Mouse (Mus musculus): ENCODE measurements around the gene Omp. TPM values are rescaled to one million over a fixed set of nuclear protein-coding genes. Genes with fewer than 3 reads are reported as not detected.

The Omp gene
- total and polyA plus RNA-seq, 3 experiments, result 0.22 TPM; not detected in 2

- DNase-seq (ENCODE audit: low spot score) (peak; percentile 45), ATAC-seq (ENCODE audit: extremely low read depth, insufficient number of reproducible peaks, low FRiP score, poor library complexity, severe bottlenecking) (no peak)
- H3K36me3 ChIP-seq (replicated peaks), result no peaks in the 10 kb centered on the region
- H3K4me1 ChIP-seq (ENCODE audit: insufficient read depth, low read depth, low read length), result peaks cover 16% of the 10 kb centered on the region
- peak within 1 kb of the TSS; percentile 74 for H3K4me3 ChIP-seq (ENCODE audit: low read depth, low read length)
- TF ChIP-seq CTCF (IDR thresholded peaks at IDR 0.05; ENCODE audit: low read depth, low read length), result no peak
- H3K27me3 ChIP-seq (ENCODE audit: insufficient read depth, low read length), result peaks cover 52% of the 10 kb centered on the region
- no peaks in the 10 kb centered on the region for H3K9me3 ChIP-seq (replicated peaks)
These were observed 32.7 kb upstream of the Omp start, which contains the start of gene Capn5 for GRCm38 (mm10) chr7:98177929-98178559. TSS of gene Capn5 (minus strand) at chr7:98178274.

DNA sequence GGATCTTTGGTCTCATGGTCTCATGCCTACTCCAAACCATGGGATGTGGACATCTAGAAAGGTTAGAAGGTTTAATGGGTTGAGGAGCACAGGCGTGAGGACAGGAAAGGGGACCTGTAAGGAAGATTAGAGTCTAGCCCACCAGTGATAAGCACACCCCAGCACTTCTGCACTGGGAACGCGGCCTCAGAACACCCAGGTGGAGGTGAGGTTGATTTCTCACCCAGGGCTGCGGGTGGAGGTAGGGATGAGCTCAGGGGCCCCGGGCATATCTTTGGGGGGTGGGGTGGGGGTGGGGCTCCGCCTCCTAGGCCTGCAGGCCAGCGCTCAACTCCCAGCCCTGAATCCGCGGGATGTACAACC is 32.2 kb upstream of the Omp start:
- Histone ChIP-seq H3K36me3 (replicated peaks) (no peaks in the 10 kb centered on the region), H3K4me3 (ENCODE audit: low read depth, low read length) (peak overlapping the region; percentile 74), H3K27me3 (ENCODE audit: insufficient read depth, low read length) (peaks cover 53% of the 10 kb centered on the region), H3K9me3 (replicated peaks) (no peaks in the 10 kb centered on the region), H3K4me1 (ENCODE audit: insufficient read depth, low read depth, low read length) (peaks cover 16% of the 10 kb centered on the region)
- DNase-seq (ENCODE audit: low spot score) (no peak), ATAC-seq (ENCODE audit: extremely low read depth, insufficient number of reproducible peaks, low FRiP score, poor library complexity, severe bottlenecking) (no peak)
- TF ChIP-seq GATA1 (IDR thresholded peaks at IDR 0.05; ENCODE audit: borderline replicate concordance, low read length) (no peak), CTCF (IDR thresholded peaks at IDR 0.05; ENCODE audit: low read depth, low read length) (no peak), GATA2 (IDR thresholded peaks at IDR 0.05; ENCODE audit: borderline replicate concordance, low read depth, low read length) (no peak), TAL1 (conservative IDR thresholded peaks at IDR 0.05; ENCODE audit: low read depth, low read length) (no peak), POLR2AphosphoS5 (IDR thresholded peaks at IDR 0.05; ENCODE audit: insufficient replicate concordance, low read depth, low read length) (no peak)

DNA sequence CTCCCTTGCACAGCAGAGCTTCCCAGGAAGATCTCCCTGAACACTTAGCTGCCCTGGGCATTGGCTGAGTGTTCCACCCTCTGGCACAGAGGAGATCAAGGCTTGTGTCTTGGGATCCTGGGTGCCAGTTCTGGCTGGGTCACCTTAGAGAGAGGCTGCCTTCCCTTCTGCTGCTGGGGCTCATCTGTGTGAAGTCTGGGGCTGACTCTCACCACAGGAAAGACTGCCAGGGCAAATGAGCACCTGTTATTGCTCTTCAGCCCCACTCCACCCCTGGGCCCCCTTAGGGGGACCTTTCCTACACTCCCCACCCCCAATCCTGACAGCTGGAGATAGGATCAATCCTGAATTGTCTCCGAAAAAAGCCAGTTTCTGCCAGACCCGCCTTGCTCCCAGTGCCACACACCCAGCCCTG is 31.8 kb upstream of the Omp start:
- H3K9me3 ChIP-seq (replicated peaks), result no peaks in the 10 kb centered on the region
- peaks cover 55% of the 10 kb centered on the region for H3K27me3 ChIP-seq (ENCODE audit: insufficient read depth, low read length)
- no peaks in the 10 kb centered on the region for H3K36me3 ChIP-seq (replicated peaks)
- no peak overlapping the region for H3K4me3 ChIP-seq (ENCODE audit: low read depth, low read length)
- no peak for TF ChIP-seq CTCF (IDR thresholded peaks at IDR 0.05; ENCODE audit: low read depth, low read length)
- no peak for TF ChIP-seq GATA2 (IDR thresholded peaks at IDR 0.05; ENCODE audit: borderline replicate concordance, low read depth, low read length)
- no peak for TF ChIP-seq GATA1 (IDR thresholded peaks at IDR 0.05; ENCODE audit: borderline replicate concordance, low read length)
- TF ChIP-seq TAL1 (conservative IDR thresholded peaks at IDR 0.05; ENCODE audit: low read depth, low read length), result no peak
- TF ChIP-seq POLR2AphosphoS5 (IDR thresholded peaks at IDR 0.05; ENCODE audit: insufficient replicate concordance, low read depth, low read length), result no peak
- H3K4me1 ChIP-seq (ENCODE audit: insufficient read depth, low read depth, low read length), result peaks cover 16% of the 10 kb centered on the region
- ATAC-seq (ENCODE audit: extremely low read depth, insufficient number of reproducible peaks, low FRiP score, poor library complexity, severe bottlenecking) (no peak), DNase-seq (ENCODE audit: low spot score) (no peak)

DNA sequence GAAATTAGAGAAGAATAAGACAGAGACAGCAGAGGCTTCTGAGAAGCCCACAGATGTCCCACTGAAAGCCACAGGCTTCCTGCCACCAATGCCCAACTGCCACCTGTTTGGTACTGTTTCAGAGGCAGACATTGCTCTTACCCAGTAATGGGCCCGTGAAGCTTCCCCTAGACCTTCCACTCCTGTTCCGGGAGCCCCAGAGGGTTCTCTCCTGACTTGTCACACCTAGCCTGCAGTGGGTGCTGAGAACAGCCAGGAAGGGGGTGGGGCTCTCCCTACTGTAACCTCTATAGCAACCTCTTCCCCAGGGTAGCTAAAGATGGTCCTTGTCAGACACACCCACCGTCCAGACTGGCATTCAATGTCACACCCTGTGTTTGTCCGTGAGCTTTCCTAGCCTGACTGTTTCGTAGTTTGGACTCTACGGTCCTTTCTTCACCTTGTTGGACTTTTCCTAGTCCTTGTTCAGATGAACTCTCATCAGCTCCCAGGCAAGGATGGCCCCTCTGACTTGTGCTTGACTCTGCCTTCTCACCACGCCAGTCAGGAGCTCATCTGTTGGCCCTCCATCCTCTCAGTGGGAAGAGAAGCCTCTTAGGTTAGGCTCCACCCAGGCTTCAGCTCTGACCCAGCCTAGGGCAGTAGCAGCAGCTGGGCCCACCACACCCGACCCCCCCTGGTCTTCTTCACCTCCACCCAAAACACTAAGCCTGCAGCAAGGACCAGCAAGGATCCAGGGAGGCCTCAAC is 31.2 kb upstream of the Omp start:
- ATAC-seq (ENCODE audit: extremely low read depth, insufficient number of reproducible peaks, low FRiP score, poor library complexity, severe bottlenecking), result no peak
- Histone ChIP-seq H3K9me3 (replicated peaks) (no peaks in the 10 kb centered on the region), H3K27me3 (ENCODE audit: insufficient read depth, low read length) (peaks cover 55% of the 10 kb centered on the region), H3K36me3 (replicated peaks) (no peaks in the 10 kb centered on the region), H3K4me1 (ENCODE audit: insufficient read depth, low read depth, low read length) (peaks cover 16% of the 10 kb centered on the region), H3K4me3 (ENCODE audit: low read depth, low read length) (no peak overlapping the region)
- TF ChIP-seq CTCF (IDR thresholded peaks at IDR 0.05; ENCODE audit: low read depth, low read length) (no peak), GATA1 (IDR thresholded peaks at IDR 0.05; ENCODE audit: borderline replicate concordance, low read length) (no peak), POLR2AphosphoS5 (IDR thresholded peaks at IDR 0.05; ENCODE audit: insufficient replicate concordance, low read depth, low read length) (no peak), GATA2 (IDR thresholded peaks at IDR 0.05; ENCODE audit: borderline replicate concordance, low read depth, low read length) (no peak), TAL1 (conservative IDR thresholded peaks at IDR 0.05; ENCODE audit: low read depth, low read length) (no peak)
- no peak for DNase-seq (ENCODE audit: low spot score)

DNA sequence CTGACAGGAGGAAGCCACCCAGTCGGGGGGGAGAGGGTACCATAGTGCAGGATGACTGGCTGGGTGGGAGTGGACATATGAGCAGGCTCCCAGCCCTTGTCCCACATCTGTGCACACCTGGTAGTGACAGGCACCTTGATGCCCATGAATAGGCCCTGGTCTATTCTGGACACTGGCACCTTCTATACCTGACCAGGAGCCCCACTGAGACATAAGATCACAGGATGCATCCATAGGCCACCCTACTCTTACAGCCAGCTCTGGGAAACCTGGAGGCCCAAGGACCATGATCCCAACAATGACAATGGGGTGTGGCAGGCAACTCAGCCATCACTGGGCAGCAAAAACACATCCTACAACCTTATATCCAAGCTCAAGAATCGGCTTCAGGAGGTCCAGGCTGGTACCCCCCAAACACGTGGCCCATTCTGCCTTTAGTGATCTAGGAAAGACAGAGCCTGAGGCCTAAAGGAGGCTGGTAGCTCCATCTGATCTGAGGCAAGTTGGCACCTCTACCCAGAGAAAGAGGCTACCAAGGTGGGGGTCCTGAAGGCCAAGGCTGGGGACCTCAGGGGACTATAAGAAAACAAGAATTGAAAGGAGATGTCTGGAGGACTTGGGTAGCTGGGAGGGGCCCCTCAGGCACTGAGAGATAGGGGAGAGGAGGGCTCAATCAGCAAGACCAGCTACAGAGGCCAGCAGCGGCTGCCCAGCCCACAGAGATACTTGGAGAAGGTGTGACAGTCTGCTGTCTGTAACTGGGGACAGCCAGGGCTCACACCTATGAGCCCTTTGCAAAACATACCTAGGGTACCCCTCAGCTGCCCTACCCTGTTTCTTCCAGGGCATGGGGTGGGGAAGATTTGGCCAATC is 29.8 kb upstream of the Omp start:
- no peak for DNase-seq (ENCODE audit: low spot score)
- Histone ChIP-seq H3K4me3 (ENCODE audit: low read depth, low read length) (no peak overlapping the region), H3K9me3 (replicated peaks) (no peaks in the 10 kb centered on the region), H3K27me3 (ENCODE audit: insufficient read depth, low read length) (peaks cover 58% of the 10 kb centered on the region), H3K36me3 (replicated peaks) (no peaks in the 10 kb centered on the region), H3K4me1 (ENCODE audit: insufficient read depth, low read depth, low read length) (peaks cover 16% of the 10 kb centered on the region)
- ATAC-seq (ENCODE audit: extremely low read depth, insufficient number of reproducible peaks, low FRiP score, poor library complexity, severe bottlenecking), result no peak
- no peak for TF ChIP-seq TAL1 (conservative IDR thresholded peaks at IDR 0.05; ENCODE audit: low read depth, low read length)
- no peak for TF ChIP-seq CTCF (IDR thresholded peaks at IDR 0.05; ENCODE audit: low read depth, low read length)
- TF ChIP-seq GATA2 (IDR thresholded peaks at IDR 0.05; ENCODE audit: borderline replicate concordance, low read depth, low read length), result no peak
- no peak for TF ChIP-seq GATA1 (IDR thresholded peaks at IDR 0.05; ENCODE audit: borderline replicate concordance, low read length)
- TF ChIP-seq POLR2AphosphoS5 (IDR thresholded peaks at IDR 0.05; ENCODE audit: insufficient replicate concordance, low read depth, low read length), result no peak

- no peaks in the 10 kb centered on the region for H3K9me3 ChIP-seq (replicated peaks)
- DNase-seq (ENCODE audit: low spot score), result no peak
- ATAC-seq (ENCODE audit: extremely low read depth, insufficient number of reproducible peaks, low FRiP score, poor library complexity, severe bottlenecking), result no peak
- H3K4me3 ChIP-seq (ENCODE audit: low read depth, low read length), result no peak overlapping the region
- H3K27me3 ChIP-seq (ENCODE audit: insufficient read depth, low read length), result peaks cover 43% of the 10 kb centered on the region
- TF ChIP-seq CTCF (IDR thresholded peaks at IDR 0.05; ENCODE audit: low read depth, low read length), result no peak
- no peak for TF ChIP-seq GATA2 (IDR thresholded peaks at IDR 0.05; ENCODE audit: borderline replicate concordance, low read depth, low read length)
- TF ChIP-seq GATA1 (IDR thresholded peaks at IDR 0.05; ENCODE audit: borderline replicate concordance, low read length), result no peak
- TF ChIP-seq POLR2AphosphoS5 (IDR thresholded peaks at IDR 0.05; ENCODE audit: insufficient replicate concordance, low read depth, low read length), result no peak
- TF ChIP-seq TAL1 (conservative IDR thresholded peaks at IDR 0.05; ENCODE audit: low read depth, low read length), result no peak
- H3K36me3 ChIP-seq (replicated peaks), result no peaks in the 10 kb centered on the region
- peaks cover 16% of the 10 kb centered on the region for H3K4me1 ChIP-seq (ENCODE audit: insufficient read depth, low read depth, low read length)
These were observed 28.1 kb upstream of the Omp start for GRCm38 (mm10) chr7:98173408-98173807.
